In genomic region chr3:94581793-94582455, GRCm38 (mm10) we compare ENCODE assay signal across 8 mouse cellular contexts. TPM values are rescaled to one million over a fixed set of nuclear protein-coding genes. Genes with fewer than 3 reads are reported as not detected.
DNase-seq lines count a peak whose midpoint lies in the region; ATAC-seq lines count a peak whose summit lies in the region.

No protein-coding gene starts in this region.

- no peaks in the 10 kb centered on the region for H3K9me3 ChIP-seq in hindbrain, embryonic 14.5 days (ENCODE audit: control insufficient read depth, low read length)
- no peaks in the 10 kb centered on the region for H3K9me3 ChIP-seq in midbrain, embryonic 10.5 days (replicated peaks)

- no peaks in the 10 kb centered on the region for H3K36me3 ChIP-seq in hindbrain, embryonic 14.5 days (replicated peaks; ENCODE audit: control insufficient read depth, insufficient read depth)
- H3K36me3 ChIP-seq in midbrain, embryonic 10.5 days = no peaks in the 10 kb centered on the region

- peak overlapping the region; percentile 94 for H3K27ac ChIP-seq in hindbrain, embryonic 14.5 days
- H3K27ac ChIP-seq in midbrain, embryonic 10.5 days (replicated peaks) = peak overlapping the region; percentile 96

- ATAC-seq in frontal cortex, adult (ENCODE audit: low TSS enrichment) = peak; percentile 66
- ATAC-seq in common myeloid progenitor, adult 5-6 weeks (replicated peaks; ENCODE audit: low read depth, poor library complexity, severe bottlenecking) = peak; percentile 43
- peak; percentile 85 for ATAC-seq in hindbrain, embryonic 14.5 days (ENCODE audit: low FRiP score)

- no peaks in the 10 kb centered on the region for H3K27me3 ChIP-seq in hindbrain, embryonic 14.5 days (ENCODE audit: control insufficient read depth, insufficient read depth, low read length)
- no peaks in the 10 kb centered on the region for H3K27me3 ChIP-seq in midbrain, embryonic 10.5 days (ENCODE audit: low read depth, poor library complexity, severe bottlenecking)

- H3K4me3 ChIP-seq in hindbrain, embryonic 14.5 days (replicated peaks; ENCODE audit: low read length) = peak overlapping the region; percentile 92
- peak overlapping the region; percentile 88 for H3K4me3 ChIP-seq in midbrain, embryonic 10.5 days

- peak overlapping the region; percentile 83 for H3K4me2 ChIP-seq in hindbrain, embryonic 14.5 days (replicated peaks)

- no peak for DNase-seq in frontal cortex, postnatal 25 days (ENCODE audit: low spot score in 2 of 2)
- peak; percentile 52 for DNase-seq in 3T3-L1 (ENCODE audit: low read depth, low spot score)
- no peak for DNase-seq in hindbrain, embryonic 14.5 days (ENCODE audit: low spot score)
- DNase-seq in midbrain, embryonic 10.5 days (ENCODE audit: low spot score) = no peak
- DNase-seq in thymus, postnatal 0 days (ENCODE audit: low spot score) = no peak
- no peak for DNase-seq in retina, embryonic 14.5 days (ENCODE audit: low spot score)

- peaks cover 22% of the 10 kb centered on the region for H3K4me1 ChIP-seq in hindbrain, embryonic 14.5 days (replicated peaks; ENCODE audit: control insufficient read depth, insufficient read depth, low read length)
- peaks cover 33% of the 10 kb centered on the region for H3K4me1 ChIP-seq in midbrain, embryonic 10.5 days

- H3K9ac ChIP-seq in hindbrain, embryonic 14.5 days = peak overlapping the region; percentile 85

- WGBS in hindbrain, embryonic 14.5 days = 0% methylated on average over 36 of the region's 48 CpGs
- under 1% methylated on average over 44 of the region's 48 CpGs for whole genome bisulfite sequencing in midbrain, embryonic 10.5 days

RNA-seq across cellular contexts. Expression of gene Snx27, which starts 0.6 kb away (rescaled TPM):
- total RNA-seq in common myeloid progenitor, adult 5-6 weeks (2017) = 24.8 and 26.5 TPM in 2 replicates
- 68.0 and 75.0 TPM in 2 replicates for polyA plus RNA-seq in hindbrain, embryonic 14.5 days (2014; fragmentation: Nextera tagmentation; extraction: Ambion mirVana)
- polyA plus RNA-seq in midbrain, embryonic 10.5 days (2016; fragmentation: Nextera tagmentation; extraction: Ambion mirVana) = 44.8 and 48.6 TPM in 2 replicates
- polyA plus RNA-seq in thymus, postnatal 0 days (2015; fragmentation: Nextera tagmentation; extraction: Ambion mirVana) = 33.5 and 39.3 TPM in 2 replicates
